In genomic region chr3:114507690-114508332, GRCm38 (mm10) we compare ENCODE assay signal across 18 mouse cellular contexts.
DNase-seq lines count a peak whose midpoint lies in the region; ATAC-seq and TF ChIP-seq lines count a peak whose summit lies in the region.
"Had no signal": no experiment of that assay in that cellular context is flagged by ENCODE, and none has a peak within 500 bp of the region (broad histone marks: within the 10 kb centered on the region; RNA-seq: fewer than 3 reads in every experiment).

No protein-coding gene starts in this region.

- H3K9ac ChIP-seq in forebrain, postnatal 0 days = no peak overlapping the region
- no peak overlapping the region for H3K9ac ChIP-seq in midbrain, embryonic 15.5 days
- H3K9ac ChIP-seq in heart, embryonic 12.5 days = no peak overlapping the region
- H3K9ac ChIP-seq: embryonic facial prominence, embryonic 12.5 days; lung, embryonic 15.5 days had no signal

- TF ChIP-seq CTCF in brain, embryonic 14.5 days (IDR thresholded peaks at IDR 0.05; ENCODE audit: borderline replicate concordance, extremely low read depth, insufficient read depth, insufficient read length) = no peak
- TF ChIP-seq CTCF in forebrain, postnatal 0 days (IDR thresholded peaks at IDR 0.05; ENCODE audit: low read depth) = no peak

- 50% methylated on average over 7 of the region's 7 CpGs for WGBS in forebrain, postnatal 0 days
- WGBS in midbrain, embryonic 15.5 days = 66% methylated on average over 7 of the region's 7 CpGs
- 52% methylated on average over 7 of the region's 7 CpGs for WGBS in heart, embryonic 12.5 days

- DNase-seq in brain, embryonic 14.5 days (ENCODE audit: low read depth) = peak; percentile 63
- DNase-seq in embryo, embryonic 10.5 days (ENCODE audit: low spot score) = peak; percentile 30
- peak; percentile 4 for DNase-seq in forebrain, postnatal 0 days
- DNase-seq in thymus, postnatal 4 days = no peak
- DNase-seq: adrenal gland, adult 8-10 months; cerebellum, postnatal 10 days; gastrocnemius, postnatal 10 days; kidney, postnatal 25 days; right cerebral cortex, postnatal 4 days; thymus, adult 18-20 months had no signal

- no peak overlapping the region for H3K4me2 ChIP-seq in forebrain, postnatal 0 days (ENCODE audit: low read depth)
- H3K4me2 ChIP-seq in midbrain, embryonic 15.5 days = no peak overlapping the region
- H3K4me2 ChIP-seq in heart, embryonic 12.5 days = no peak overlapping the region
- H3K4me2 ChIP-seq: embryonic facial prominence, embryonic 12.5 days; lung, embryonic 15.5 days had no signal

- H3K9me3 ChIP-seq in forebrain, postnatal 0 days (ENCODE audit: low read length) = no peaks in the 10 kb centered on the region
- no peaks in the 10 kb centered on the region for H3K9me3 ChIP-seq in midbrain, embryonic 15.5 days
- H3K9me3 ChIP-seq in heart, embryonic 12.5 days (replicated peaks) = no peaks in the 10 kb centered on the region
- H3K9me3 ChIP-seq: embryonic facial prominence, embryonic 12.5 days; heart, embryonic 10.5 days; lung, embryonic 15.5 days had no signal

- no peak for TF ChIP-seq POLR2A in brain, embryonic 14.5 days (IDR thresholded peaks at IDR 0.05; ENCODE audit: borderline replicate concordance, extremely low read depth, insufficient read depth, insufficient read length, poor library complexity, severe bottlenecking)

- peak; percentile 54 for ATAC-seq in forebrain, postnatal 0 days
- peak; percentile 73 for ATAC-seq in midbrain, embryonic 15.5 days (replicated peaks)
- no peak for ATAC-seq in monocyte, adult 5-6 weeks (replicated peaks; ENCODE audit: insufficient number of reproducible peaks, low FRiP score, low TSS enrichment, poor library complexity, severe bottlenecking)
- ATAC-seq in heart, embryonic 12.5 days (ENCODE audit: insufficient number of reproducible peaks, low FRiP score) = no peak
- ATAC-seq: intestine, postnatal 0 days had no signal

- no peak overlapping the region for H3K27ac ChIP-seq in forebrain, postnatal 0 days (ENCODE audit: low read depth, low read length)
- H3K27ac ChIP-seq in midbrain, embryonic 15.5 days = no peak overlapping the region
- no peak overlapping the region for H3K27ac ChIP-seq in heart, embryonic 12.5 days (ENCODE audit: poor library complexity, severe bottlenecking)
- H3K27ac ChIP-seq: embryonic facial prominence, embryonic 12.5 days; heart, embryonic 10.5 days; lung, embryonic 15.5 days had no signal

- no peaks in the 10 kb centered on the region for H3K27me3 ChIP-seq in forebrain, postnatal 0 days (ENCODE audit: insufficient read depth, low read length)
- no peaks in the 10 kb centered on the region for H3K27me3 ChIP-seq in midbrain, embryonic 15.5 days (replicated peaks)
- H3K27me3 ChIP-seq in heart, embryonic 12.5 days (replicated peaks) = no peaks in the 10 kb centered on the region
- H3K27me3 ChIP-seq: embryonic facial prominence, embryonic 12.5 days; lung, embryonic 15.5 days had no signal

- H3K4me3 ChIP-seq in forebrain, postnatal 0 days (ENCODE audit: low read depth, low read length) = no peak overlapping the region
- no peak overlapping the region for H3K4me3 ChIP-seq in midbrain, embryonic 15.5 days
- H3K4me3 ChIP-seq in heart, embryonic 12.5 days = no peak overlapping the region
- H3K4me3 ChIP-seq: embryonic facial prominence, embryonic 12.5 days; heart, embryonic 10.5 days; lung, embryonic 15.5 days; myocyte had no signal

- no peaks in the 10 kb centered on the region for H3K4me1 ChIP-seq in forebrain, postnatal 0 days (ENCODE audit: insufficient read depth)
- H3K4me1 ChIP-seq in midbrain, embryonic 15.5 days = no peaks in the 10 kb centered on the region
- H3K4me1 ChIP-seq in heart, embryonic 12.5 days (replicated peaks) = no peaks in the 10 kb centered on the region
- H3K4me1 ChIP-seq: embryonic facial prominence, embryonic 12.5 days; heart, embryonic 10.5 days; lung, embryonic 15.5 days had no signal

- no peaks in the 10 kb centered on the region for H3K36me3 ChIP-seq in forebrain, postnatal 0 days (ENCODE audit: insufficient read depth)
- no peaks in the 10 kb centered on the region for H3K36me3 ChIP-seq in midbrain, embryonic 15.5 days (replicated peaks)
- H3K36me3 ChIP-seq in heart, embryonic 12.5 days = no peaks in the 10 kb centered on the region
- H3K36me3 ChIP-seq: embryonic facial prominence, embryonic 12.5 days; heart, embryonic 10.5 days; lung, embryonic 15.5 days had no signal

Comparison
In these comparisons a context has a peak if more than half of its experiments do, and no peak if none do; other contexts are left out.
1. ATAC-seq: peak in forebrain, postnatal 0 days (single experiment) and midbrain, embryonic 15.5 days (single experiment); none in monocyte, adult 5-6 weeks (single experiment) and heart, embryonic 12.5 days (single experiment).